Mouse (Mus musculus) ES-E14 (cell line): ENCODE measurements around the gene Gng7. TPM values are rescaled to one million over a fixed set of nuclear protein-coding genes. Genes with fewer than 3 reads are reported as not detected.
A peak's percentile ranks its signal among the peaks of the same experiment; 100 is the strongest.

ENCODE experiments used
- DNase-seq: peaks from one replicate; pipeline ENCODE4 v3.0.0-alpha.2; 2013; ENCODE audit warnings: low read depth, low spot score
- H3K27ac ChIP-seq: 2 replicates; pipeline ENCODE4 v1.5.1; 2012; ENCODE audit warnings: low read depth, mild to moderate bottlenecking, low read length, moderate library complexity, mixed read lengths; ENCODE audit not compliant: poor library complexity, insufficient read depth, severe bottlenecking
- H3K36me3 ChIP-seq: 2 replicates; pipeline ENCODE4 v1.6.1; 2012; ENCODE audit warnings: mild to moderate bottlenecking, low read length, moderate library complexity, mixed read lengths; ENCODE audit not compliant: control insufficient read depth, poor library complexity, insufficient read depth, severe bottlenecking
- H3K4me1 ChIP-seq, 2 experiments: fragments of 150-350 bp in 1 of 2; sonication (generic) in 1 of 2; 2 replicates each; pipeline ENCODE4 v1.6.1; 2012; ENCODE audit warnings: low read length in 2 of 2, mild to moderate bottlenecking in 1 of 2, mixed read lengths in 1 of 2; ENCODE audit not compliant: control insufficient read depth in 2 of 2, insufficient read depth in 2 of 2, poor library complexity in 1 of 2
- H3K4me3 ChIP-seq, 2 experiments: fragments of 150-350 bp in 1 of 2; sonication (generic) in 1 of 2; 2 replicates each; pipeline ENCODE4 v1.5.1; 2012; ENCODE audit warnings: low read length in 2 of 2, low read depth in 1 of 2, mild to moderate bottlenecking in 1 of 2, mixed read lengths in 1 of 2; ENCODE audit not compliant: insufficient read depth in 1 of 2, poor library complexity in 1 of 2, severe bottlenecking in 1 of 2
- H3K9ac ChIP-seq: 2 replicates; pipeline ENCODE4 v1.6.1; 2012; ENCODE audit warnings: low read depth, mild to moderate bottlenecking, low read length, mixed read lengths; ENCODE audit not compliant: poor library complexity, insufficient read depth, severe bottlenecking
- H3K9me3 ChIP-seq: fragments of 150-350 bp; sonication (generic); 2 replicates; pipeline ENCODE4 v1.6.1; 2012; ENCODE audit warnings: low read depth, mild to moderate bottlenecking, low read length; ENCODE audit not compliant: control insufficient read depth, insufficient read depth
- CHD2 ChIP-seq: IDR thresholded peaks from 2 replicates; pipeline ENCODE4 v1.6.1; 2014; ENCODE audit warnings: mild to moderate bottlenecking, low read depth, low read length, inconsistent platforms
- HCFC1 ChIP-seq: IDR thresholded peaks from 2 replicates; pipeline ENCODE4 v1.6.1; 2012; ENCODE audit warnings: low read length, inconsistent platforms, borderline replicate concordance; ENCODE audit not compliant: insufficient read depth
- MAFK ChIP-seq: IDR thresholded peaks from 2 replicates; pipeline ENCODE4 v1.6.1; 2014; ENCODE audit warnings: mild to moderate bottlenecking, low read depth, low read length, inconsistent platforms; ENCODE audit not compliant: insufficient read depth
- ZC3H11A ChIP-seq: IDR thresholded peaks from 2 replicates; pipeline ENCODE4 v1.6.1; 2012; ENCODE audit warnings: low read depth, mild to moderate bottlenecking, inconsistent platforms, low read length, borderline replicate concordance
- ZNF384 ChIP-seq: IDR thresholded peaks from 2 replicates; pipeline ENCODE4 v1.6.1; 2012; ENCODE audit warnings: low read depth, low read length, inconsistent platforms
- in situ Hi-C, 2 experiments: fragments of 600-800 bp; cut with MboI; formaldehyde crosslinking; loops; one replicate each; pipeline ENCODE4 v1.15.1; 2025; ENCODE audit warnings: low sequenced_read_pairs in 2 of 2, inconsistent platforms in 1 of 2; ENCODE audit not compliant: unreplicated experiment in 2 of 2
- total RNA-seq: library from RNA; depleted of rRNA; stranded (reverse); fragments of 300-350 nt; gene quantifications from 2 replicates; pipeline ENCODE4 v1.2.3, GENCODE M21; 2012

Gng7 gene
- total RNA-seq, 1 experiment, result 0.94 TPM

GRCm38 (mm10) chr10:81016645-81017044, 1.9 kb upstream of the Gng7 start:
- H3K9me3 ChIP-seq, result no peaks in the 10 kb centered on the region
- in situ Hi-C loops, result no loop called here
- no peak overlapping the region for H3K4me3 ChIP-seq
- no peak overlapping the region for H3K27ac ChIP-seq
- peaks cover 2 to 18% of the 10 kb centered on the region in 2 experiments; a peak in 2 of 4 replicates for H3K4me1 ChIP-seq
- no peaks in the 10 kb centered on the region for H3K36me3 ChIP-seq
- H3K9ac ChIP-seq, result no peak overlapping the region
- DNase-seq, result peak; percentile 48
- no peak for TF ChIP-seq ZC3H11A
- no peak for TF ChIP-seq CHD2
- TF ChIP-seq MAFK, result no peak
- no peak for TF ChIP-seq ZNF384
- no peak for TF ChIP-seq HCFC1

DNA sequence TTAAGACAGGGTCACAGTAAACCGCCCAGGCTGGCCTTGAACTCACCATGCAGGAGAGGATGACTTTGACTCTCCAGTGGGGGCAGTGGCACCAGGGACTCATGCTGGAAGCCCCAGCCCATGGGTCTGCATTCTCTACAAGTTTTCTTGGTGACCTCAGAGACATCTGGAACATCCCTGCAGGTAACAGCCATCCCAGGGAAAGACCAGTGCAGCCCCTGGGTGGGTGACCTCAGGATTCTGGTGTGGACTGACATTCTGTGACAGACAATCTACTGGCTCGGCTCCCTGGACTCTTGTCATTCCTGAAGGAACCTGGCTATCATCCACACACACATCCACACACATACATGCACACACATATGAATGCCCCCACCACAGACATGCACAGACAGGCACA, 921 bp upstream of the Gng7 start:
- H3K9ac ChIP-seq, result no peak overlapping the region
- H3K36me3 ChIP-seq, result no peaks in the 10 kb centered on the region
- H3K9me3 ChIP-seq, result no peaks in the 10 kb centered on the region
- H3K4me1 ChIP-seq, result peaks cover 2 to 17% of the 10 kb centered on the region in 2 experiments; a peak in 2 of 4 replicates
- TF ChIP-seq CHD2 (no peak), MAFK (no peak), ZC3H11A (no peak), HCFC1 (no peak), ZNF384 (no peak)
- H3K27ac ChIP-seq, result no peak overlapping the region
- no peak for DNase-seq
- in situ Hi-C loops, result no loop called here
- H3K4me3 ChIP-seq, result no peak overlapping the region

DNA sequence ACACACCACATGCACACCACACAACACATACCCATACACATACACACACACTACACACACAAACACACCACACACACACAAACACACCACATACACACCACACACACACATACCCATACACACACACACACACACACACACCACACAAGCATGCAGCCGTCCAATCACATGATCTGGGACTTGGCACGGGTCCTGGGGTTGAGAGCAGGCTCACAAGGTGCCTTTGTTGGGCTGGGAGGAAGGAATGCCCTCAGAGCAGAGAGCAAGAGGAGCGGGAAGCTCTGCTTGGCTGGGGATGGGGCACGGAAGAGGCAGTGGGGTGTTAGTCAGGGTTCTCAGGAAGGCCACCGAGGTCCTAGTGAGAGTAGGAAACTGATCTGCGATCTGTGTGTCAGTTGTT, 3.9 kb downstream of the Gng7 start:
- Histone ChIP-seq H3K27ac (no peak overlapping the region), H3K9ac (no peak overlapping the region), H3K4me3 (no peak overlapping the region), H3K9me3 (no peaks in the 10 kb centered on the region), H3K36me3 (no peaks in the 10 kb centered on the region), H3K4me1 (peaks cover 2 to 6% of the 10 kb centered on the region in 2 experiments; a peak in 2 of 4 replicates)
- TF ChIP-seq HCFC1, result no peak
- no peak for TF ChIP-seq ZNF384
- no peak for TF ChIP-seq MAFK
- TF ChIP-seq ZC3H11A, result no peak
- no peak for TF ChIP-seq CHD2
- in situ Hi-C loops, result no loop called here
- DNase-seq, result no peak

GRCm38 (mm10) chr10:81007240-81007639, 7.5 kb downstream of the Gng7 start:
- no peak overlapping the region for H3K27ac ChIP-seq
- no peak overlapping the region for H3K9ac ChIP-seq
- TF ChIP-seq ZNF384 (no peak), ZC3H11A (no peak), MAFK (no peak), CHD2 (no peak), HCFC1 (no peak)
- peaks cover 0 to 3% of the 10 kb centered on the region in 2 experiments; a peak in 2 of 4 replicates for H3K4me1 ChIP-seq
- H3K9me3 ChIP-seq, result no peaks in the 10 kb centered on the region
- no peak for DNase-seq
- H3K36me3 ChIP-seq, result no peaks in the 10 kb centered on the region
- in situ Hi-C loops, result no loop called here
- H3K4me3 ChIP-seq, result no peak overlapping the region
